1 mouse cellular context compared by ENCODE assay signal in the genomic region with DNA sequence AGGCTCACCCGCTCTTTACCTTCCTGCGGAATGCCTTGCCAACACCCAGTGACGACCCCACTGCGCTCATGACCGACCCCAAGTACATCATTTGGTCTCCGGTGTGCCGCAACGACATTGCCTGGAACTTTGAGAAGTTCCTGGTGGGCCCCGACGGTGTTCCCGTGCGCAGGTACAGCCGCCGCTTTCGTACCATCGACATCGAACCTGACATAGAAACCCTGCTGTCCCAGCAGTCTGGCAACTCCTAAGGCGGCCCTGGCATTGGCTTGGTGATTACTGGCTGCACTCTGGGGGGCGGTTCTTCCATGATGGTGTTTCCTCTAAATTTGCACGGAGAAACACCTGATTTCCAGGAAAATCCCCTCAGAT.
A peak's percentile ranks its signal among the peaks of the same experiment; 100 is the strongest.
TF ChIP-seq lines count a peak whose summit lies in the region.

No protein-coding gene starts in this region.

TF ChIP-seq in CH12.LX, 34 proteins besides CTCF, POLR2A, EP300 and RAD21:
- TF ChIP-seq IRF4 (IDR thresholded peaks at IDR 0.05; ENCODE audit: low read depth, low read length) (0 out of 2 replicates have a peak, but pooled peaks have one; percentile 13), ZMIZ1 (IDR thresholded peaks at IDR 0.05; ENCODE audit: low read depth, low read length) (no peak), MEF2A (IDR thresholded peaks at IDR 0.05; ENCODE audit: borderline replicate concordance, low read depth, low read length) (no peak), UBTF (IDR thresholded peaks at IDR 0.05; ENCODE audit: low read depth, low read length) (no peak), CHD1 (IDR thresholded peaks at IDR 0.05; ENCODE audit: low read depth, low read length) (0 out of 2 replicates have a peak, but pooled peaks have one; percentile 45), JUN (IDR thresholded peaks at IDR 0.05; ENCODE audit: insufficient read depth, low read depth, low read length) (no peak), HCFC1 (IDR thresholded peaks at IDR 0.05; ENCODE audit: low read depth, low read length) (no peak), ZNF384 (IDR thresholded peaks at IDR 0.05; ENCODE audit: low read depth, low read length) (no peak), MAX (IDR thresholded peaks at IDR 0.05; ENCODE audit: low read length) (no peak)
